Mouse (Mus musculus) kidney, adult 11 months (tissue): Measurements from ENCODE around the gene Krt90.

ENCODE experiments used
- DNase-seq: peaks from one replicate; pipeline ENCODE4 v3.0.0; 2022

Gene Krt90

GRCm38 (mm10) chr15:101508247-101508646 lies 54.5 kb downstream of the Krt90 start:
- DNase-seq = no peak

- DNase-seq = peak; percentile 52
Measured at GRCm38 (mm10) chr15:101506896-101507758, 55.6 kb downstream of the Krt90 start.
